Mouse (Mus musculus): ENCODE results near the gene C2cd2. TPM values are rescaled to one million over a fixed set of nuclear protein-coding genes. Genes with fewer than 3 reads are reported as not detected.

C2cd2 gene
- total RNA-seq, 2 experiments from 2014 or later = 10.0 to 21.9 TPM

DNA sequence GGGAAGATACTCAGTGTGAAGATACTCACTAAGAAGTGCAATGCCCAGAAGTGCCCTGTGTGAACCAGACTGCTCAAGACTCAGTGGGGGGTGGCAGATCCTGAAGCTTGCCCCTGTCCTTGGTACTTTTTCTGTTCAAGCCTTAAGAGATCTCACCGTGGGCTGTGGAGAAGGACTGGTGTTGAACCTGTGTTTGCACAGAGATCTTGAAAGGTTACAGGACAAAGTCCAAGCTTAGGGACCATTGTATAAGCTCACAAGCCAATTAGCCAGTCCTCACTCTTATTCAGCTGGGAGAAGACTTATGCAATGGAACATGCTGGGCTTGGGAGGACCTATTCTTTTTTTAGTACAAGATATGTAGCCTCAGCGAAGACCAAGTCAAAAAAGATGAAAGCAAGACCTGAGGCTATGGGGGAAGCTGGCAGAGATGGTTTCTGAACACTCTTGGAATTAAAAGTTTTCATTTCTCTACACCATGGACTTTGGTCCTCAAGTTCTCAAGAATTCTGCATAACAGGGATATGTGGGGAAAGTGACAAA, 56.9 kb downstream of the C2cd2 start:
- no peak for ATAC-seq (replicated peaks; ENCODE audit: low FRiP score, low TSS enrichment, poor library complexity, severe bottlenecking)

DNA sequence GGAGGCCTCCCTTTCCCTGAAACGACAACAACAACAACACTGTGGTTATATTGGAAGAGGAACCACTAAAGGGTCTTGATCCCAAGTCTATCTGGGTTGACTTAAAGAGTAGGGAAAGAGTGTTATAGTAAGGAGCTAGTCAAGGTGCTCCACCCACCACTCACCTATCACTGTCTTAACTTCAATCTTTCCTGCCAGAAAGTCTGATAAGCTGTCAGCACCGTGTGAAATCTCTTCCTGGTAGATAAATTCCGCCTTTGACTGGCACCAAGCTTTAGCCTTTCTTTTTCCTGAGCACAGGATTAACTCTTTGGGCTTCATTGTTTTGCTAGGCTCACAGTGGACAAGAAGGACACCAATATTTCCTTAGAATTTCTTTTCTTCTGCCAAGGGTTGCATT, 58.4 kb downstream of the C2cd2 start:
- no peak for ATAC-seq (replicated peaks; ENCODE audit: low FRiP score, low TSS enrichment, poor library complexity, severe bottlenecking)

DNA sequence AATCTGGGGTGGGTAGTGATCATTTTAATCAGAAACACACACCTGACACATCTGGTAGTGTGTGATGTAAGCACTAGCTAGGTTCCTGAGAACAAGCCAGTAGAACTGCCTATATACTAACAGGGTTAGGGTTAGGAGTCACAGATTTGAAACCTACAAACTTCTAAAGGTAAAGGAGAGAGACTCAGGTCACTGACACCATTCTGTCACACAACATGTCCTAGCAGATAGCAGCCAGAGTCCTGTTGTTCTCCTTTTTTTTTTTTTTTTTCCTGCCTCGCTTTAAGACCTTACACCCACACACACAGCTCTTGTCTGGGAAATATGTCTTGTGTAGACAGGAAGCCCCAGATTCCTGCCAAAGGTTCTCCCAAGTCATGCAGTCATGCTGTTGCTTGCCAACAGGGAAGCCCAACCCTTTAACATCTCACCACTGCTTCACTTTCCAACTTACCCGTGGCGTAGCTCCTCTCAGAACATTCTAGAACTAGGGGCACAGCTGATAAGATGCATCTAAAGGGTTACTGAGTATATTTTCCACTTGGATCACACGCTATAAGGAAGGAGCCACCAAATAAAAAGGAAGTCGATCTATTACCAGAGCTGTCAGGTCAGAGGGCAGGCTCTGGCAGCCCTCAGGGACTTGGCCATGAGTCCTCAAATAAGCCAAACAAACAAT, 64.9 kb downstream of the C2cd2 start:
- peak; percentile 54; the same call in 1 of the 2 replicates for ATAC-seq (replicated peaks; ENCODE audit: low FRiP score, low TSS enrichment, poor library complexity, severe bottlenecking)

DNA sequence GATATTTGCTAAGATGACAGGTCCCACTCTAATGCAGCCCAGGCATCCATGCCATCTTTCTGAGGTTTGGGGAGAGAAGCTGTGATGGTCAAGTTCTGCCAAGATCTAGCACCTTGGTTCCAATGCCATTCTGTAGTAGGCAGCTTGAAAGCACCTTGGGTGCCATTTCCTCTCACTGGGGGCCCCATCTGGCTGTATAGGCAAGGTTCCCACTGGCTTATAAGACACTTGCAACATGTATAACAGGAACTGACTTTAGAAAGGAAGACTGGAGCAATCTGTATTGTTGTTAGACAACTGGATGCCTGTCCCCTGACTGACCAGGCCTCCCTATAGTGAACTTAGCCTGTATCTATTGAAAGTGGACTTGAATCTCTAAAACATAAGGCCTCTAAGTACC, 74.6 kb downstream of the C2cd2 start:
- ATAC-seq (replicated peaks; ENCODE audit: low FRiP score, low TSS enrichment, poor library complexity, severe bottlenecking) = no peak

DNA sequence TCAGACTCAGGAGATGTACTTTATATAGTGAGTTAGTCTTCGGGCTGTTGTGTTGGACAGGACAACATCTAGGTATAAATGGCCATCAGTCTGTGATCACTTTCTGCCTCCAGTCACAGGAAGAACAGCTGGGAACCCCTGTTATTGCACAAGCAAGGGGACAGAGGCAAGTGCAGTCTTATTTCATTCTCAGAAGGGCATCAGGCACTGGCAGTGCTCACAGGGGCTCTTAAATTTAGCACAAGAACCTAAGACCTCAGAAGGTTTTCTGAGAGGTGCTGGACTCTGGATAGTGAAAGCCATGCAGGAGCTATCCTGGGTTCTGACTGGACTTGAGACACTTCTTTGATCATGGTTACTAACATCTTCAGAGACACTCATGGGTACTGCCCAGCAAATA, 78.7 kb downstream of the C2cd2 start:
- no peak for ATAC-seq (replicated peaks; ENCODE audit: low FRiP score, low TSS enrichment, poor library complexity, severe bottlenecking)

DNA sequence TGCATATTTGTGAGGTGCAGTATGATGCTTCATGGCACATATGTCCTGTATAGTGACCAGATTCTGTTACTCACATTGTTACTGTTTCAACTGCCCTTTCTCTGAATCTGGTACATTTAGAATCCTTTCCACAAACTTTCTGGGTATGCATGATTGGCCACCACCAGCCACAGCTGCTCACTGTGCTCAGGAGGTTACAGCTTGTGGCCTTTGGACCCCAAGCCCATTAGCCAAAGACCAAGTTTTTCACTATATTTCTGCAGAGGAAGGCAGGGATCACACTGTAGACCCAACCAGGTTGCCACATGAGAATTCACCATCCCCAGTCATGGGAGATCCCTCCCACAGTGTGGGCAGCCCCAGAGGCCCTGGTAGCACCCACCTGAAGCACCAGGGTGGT, 79.5 kb downstream of the C2cd2 start:
- no peak for ATAC-seq (replicated peaks; ENCODE audit: low FRiP score, low TSS enrichment, poor library complexity, severe bottlenecking)

DNA sequence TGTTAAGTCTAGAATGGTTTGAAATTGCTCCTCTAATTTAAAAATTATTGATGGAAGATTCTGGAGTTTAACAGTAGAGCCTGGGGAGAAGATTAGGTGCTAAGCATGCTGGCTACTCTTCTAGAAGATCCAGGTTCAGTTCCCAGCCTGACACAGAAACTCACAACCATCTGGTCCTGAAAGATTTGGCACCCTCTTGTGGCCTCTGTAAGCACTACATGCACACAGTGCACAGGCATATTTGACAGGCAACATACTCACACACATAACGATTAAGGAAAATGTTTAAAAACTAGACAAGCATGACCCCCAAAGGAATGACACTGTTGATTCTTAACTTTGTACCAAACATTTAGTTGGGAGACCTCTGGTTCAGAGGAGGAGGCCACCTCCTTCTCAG, 83.3 kb downstream of the C2cd2 start:
- peak; percentile 84 for ATAC-seq (replicated peaks; ENCODE audit: low FRiP score, low TSS enrichment, poor library complexity, severe bottlenecking)

DNA sequence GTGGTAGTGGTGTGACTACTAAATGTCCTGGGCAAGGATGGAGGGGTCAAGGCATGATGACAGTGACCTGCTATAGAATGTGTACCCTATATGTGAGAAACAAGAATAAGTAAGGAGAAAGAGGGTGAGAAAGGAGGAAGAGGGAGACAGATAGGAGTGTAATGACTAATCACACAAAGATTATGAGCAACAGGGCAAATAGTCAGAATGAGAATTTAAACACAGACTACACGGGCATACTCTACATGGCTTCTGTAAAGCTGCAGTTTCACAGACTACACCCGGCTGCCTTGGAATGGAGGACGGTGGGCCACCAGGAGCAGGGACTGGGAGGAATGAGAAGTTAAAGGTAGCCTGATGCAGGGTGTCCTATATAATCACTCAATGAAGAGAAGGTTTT, 84.9 kb downstream of the C2cd2 start:
- no peak for ATAC-seq (replicated peaks; ENCODE audit: low FRiP score, low TSS enrichment, poor library complexity, severe bottlenecking)

DNA sequence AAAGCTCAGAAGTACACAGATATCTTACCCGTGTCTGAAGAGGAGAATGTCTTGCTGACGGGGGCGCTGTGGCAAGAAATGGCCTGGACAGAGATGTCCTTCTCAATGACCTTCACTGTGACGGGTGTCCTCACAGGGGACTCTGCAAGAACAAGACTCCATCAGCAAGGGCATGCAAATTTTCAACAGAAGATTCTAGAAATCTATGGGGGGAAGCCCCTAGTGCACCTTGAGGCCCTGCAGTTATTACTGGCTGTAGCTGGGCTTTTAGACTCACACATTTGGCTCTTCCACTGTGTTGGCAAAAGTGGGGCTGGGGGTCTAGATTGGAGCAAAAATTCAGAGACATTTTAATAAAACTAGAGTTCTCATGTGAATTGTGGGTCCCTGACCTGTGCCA, 87.3 kb downstream of the C2cd2 start:
- ATAC-seq (replicated peaks; ENCODE audit: low FRiP score, low TSS enrichment, poor library complexity, severe bottlenecking) = no peak

DNA sequence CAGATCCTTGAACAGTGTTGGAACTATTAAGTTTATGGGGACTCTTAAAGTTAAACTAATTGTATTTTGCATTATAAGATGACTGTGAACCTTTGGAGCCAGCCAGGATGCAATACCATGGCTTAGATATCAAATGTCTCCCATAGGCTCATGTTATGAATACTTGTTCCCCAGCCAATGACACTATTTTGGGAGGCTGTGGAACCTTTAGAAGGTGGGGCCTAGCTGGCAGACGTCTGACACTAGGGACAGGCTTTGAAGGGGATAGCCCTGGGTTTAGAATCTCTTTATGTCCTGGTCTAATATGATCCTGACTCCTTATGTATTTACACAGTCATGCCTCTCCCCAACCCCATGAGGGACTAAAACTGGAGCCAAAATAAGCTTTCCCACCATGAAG, 88.0 kb downstream of the C2cd2 start:
- no peak for ATAC-seq (replicated peaks; ENCODE audit: low FRiP score, low TSS enrichment, poor library complexity, severe bottlenecking)

DNA sequence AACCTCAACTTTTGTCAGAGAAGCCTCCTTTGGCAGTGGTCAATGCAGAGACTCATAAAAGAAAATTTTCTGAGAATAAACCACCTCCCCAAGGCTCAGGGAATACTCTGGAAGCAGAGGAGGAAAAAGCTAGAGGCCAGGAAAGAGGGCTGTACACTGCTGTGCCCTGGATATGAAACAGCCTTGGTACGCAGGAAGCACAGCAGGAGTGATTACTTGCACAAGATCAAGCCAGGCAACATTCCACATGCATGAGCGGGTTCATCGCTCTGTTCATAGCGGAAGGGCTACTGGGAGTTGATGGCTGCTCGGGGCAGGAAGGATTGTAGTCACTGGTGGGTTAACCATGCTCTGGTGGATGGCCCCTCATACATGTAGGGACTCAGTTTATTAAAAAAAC, 89.7 kb downstream of the C2cd2 start:
- ATAC-seq (replicated peaks; ENCODE audit: low FRiP score, low TSS enrichment, poor library complexity, severe bottlenecking) = no peak

DNA sequence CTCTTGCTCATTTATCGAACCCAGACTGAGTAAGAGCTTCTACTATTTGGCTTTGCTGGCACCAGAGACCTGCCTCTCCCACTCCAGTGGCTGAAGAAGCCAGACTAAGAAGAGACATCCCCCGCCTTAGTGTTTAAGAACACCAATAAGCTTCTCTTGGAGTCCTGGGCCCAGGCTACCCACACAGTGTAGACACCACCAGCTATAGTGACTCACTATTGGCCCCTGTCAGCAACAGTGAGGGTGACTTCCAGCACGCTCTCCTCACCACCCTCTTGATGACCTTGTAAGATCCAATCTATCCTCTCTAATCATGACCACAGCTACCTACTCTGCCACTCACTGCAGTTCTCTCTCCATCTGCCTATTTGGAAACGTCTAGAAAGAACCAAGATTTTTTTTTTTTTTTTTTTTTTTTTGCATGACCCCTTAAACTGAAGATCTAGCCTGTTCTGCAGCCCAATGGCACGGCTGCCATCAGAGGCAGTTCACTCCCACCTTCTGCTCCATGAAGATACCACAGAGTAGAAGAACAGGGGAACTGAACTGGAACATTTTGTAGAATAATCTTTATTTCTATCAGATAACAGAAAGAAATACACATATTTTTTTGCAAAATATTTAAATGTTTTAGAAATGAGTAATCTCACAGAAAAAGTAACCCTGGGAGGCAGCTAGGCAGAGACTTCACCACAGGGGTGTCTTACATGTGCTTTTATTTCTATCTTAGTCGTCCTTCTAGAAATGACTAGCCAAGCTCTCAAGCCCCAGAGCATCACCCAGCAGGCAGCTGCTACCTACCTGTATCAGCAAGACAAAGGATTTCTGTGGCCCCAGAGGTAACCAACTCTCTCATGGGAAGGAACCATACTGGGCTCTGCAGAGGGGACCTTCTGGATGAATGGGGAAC, 93.0 kb downstream of the C2cd2 start:
- ATAC-seq (replicated peaks; ENCODE audit: low FRiP score, low TSS enrichment, poor library complexity, severe bottlenecking) = no peak

DNA sequence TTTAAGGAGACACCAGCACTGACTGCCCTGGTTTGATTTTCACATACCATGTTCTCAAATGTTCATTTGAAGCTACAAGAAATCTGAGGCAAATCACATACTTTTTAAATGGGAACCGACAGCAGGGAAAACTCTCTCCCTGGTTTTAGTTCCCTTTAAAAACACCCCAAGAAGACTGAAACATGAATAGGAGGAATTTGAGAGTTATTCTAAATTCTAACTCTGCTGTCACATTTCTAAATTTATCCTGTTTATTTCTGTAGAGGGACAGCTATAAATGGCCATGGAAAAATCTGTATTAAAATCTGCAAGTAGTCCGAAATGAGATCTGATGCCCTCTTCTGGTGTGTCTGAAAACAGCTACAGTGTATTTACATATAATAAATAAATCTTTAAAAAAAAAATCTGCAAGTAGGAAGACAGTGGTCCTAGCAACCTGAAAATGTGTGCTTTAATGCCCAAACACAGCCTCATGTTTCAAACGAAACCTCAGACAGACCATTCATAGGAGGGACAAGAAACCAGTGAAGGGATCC, 98.4 kb downstream of the C2cd2 start:
- no peak for ATAC-seq (replicated peaks; ENCODE audit: low FRiP score, low TSS enrichment, poor library complexity, severe bottlenecking)

DNA sequence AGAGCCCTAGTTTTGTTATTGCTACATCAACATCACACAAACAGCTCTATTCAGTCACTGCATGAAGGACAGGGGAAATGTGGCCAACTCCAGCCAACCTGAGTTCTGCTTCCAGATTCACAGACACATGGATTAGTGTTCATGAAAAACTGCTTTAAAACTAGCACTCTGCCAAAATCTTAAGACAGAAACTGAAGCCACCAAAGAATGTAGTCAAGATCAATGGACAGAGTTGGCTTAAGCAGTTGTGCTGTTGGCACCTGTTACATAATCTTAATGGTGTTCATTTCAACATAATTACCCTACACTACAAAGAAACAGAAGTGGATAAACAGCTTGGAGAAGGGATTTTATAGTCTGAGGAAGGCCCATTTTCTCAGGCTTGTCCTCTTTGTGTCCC, 106.3 kb downstream of the C2cd2 start:
- no peak for ATAC-seq (replicated peaks; ENCODE audit: low FRiP score, low TSS enrichment, poor library complexity, severe bottlenecking)

DNA sequence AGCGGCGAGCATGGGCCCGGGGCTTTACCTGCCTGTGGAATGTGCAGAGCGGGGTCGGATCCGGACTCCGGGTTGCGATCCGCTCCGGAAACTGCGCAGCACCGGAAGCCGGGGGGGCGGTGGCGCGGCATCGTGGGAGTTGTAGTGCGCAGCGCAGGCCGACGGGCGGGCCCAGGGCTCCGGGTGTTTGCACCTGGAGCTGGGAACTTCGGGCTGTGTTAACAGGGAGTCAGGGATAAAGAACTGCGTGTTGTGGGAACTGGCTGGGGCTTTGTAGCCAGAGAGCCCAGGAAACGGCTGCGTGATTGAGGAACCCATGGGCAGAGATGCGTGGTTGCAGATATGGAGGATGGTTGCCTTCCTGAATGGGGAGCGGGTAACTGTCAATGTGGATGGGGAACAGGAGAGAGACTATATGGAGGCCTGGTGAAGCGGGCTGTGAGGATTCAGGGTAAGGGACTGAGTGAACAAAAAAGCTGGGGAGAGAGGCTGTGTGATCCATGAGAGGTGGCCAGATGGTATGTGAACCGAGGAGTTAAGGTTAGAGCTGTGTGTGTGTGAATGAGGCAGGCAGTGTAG, 110.6 kb downstream of the C2cd2 start, which contains the start of gene Prdm15:
Gene Prdm15 (minus strand): TSS at position 110 of the 579 bp plus-strand sequence.
- peak; percentile 64 for ATAC-seq (replicated peaks; ENCODE audit: low FRiP score, low TSS enrichment, poor library complexity, severe bottlenecking)

DNA sequence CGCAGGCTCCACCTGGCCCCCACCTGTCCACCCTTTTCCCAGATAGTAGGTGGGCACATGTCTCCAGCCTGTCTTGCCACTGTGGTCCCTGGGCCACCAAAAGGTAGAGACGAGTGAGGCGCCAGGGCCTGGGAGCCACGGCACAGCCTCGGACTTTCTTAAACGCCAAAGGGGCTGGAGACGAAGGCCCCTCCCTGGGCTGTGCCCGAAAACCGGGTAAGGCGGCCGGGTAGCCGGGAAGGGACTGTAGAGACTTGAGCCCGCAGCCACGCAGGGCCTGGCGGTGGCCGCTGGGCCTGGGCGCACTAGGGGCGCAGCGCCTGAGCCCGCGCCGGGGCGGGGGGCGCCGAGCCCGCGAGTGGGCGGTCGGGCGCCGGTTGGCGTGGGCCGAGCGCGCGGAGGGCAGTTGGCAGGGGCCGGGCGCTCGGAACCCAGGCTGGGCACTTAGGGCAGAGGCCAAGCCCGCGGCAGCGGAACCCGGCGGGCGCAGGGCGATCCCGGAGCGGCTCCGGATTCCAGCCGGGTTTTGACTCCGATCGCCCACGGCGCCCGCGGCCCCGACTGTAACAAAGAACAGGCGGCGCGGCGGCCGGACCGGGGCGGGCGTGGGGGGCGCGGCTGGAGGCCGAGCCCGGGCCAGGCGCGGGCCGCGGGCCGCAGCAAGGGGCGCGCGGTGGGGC, 111.2 kb downstream of the C2cd2 start:
- ATAC-seq (replicated peaks; ENCODE audit: low FRiP score, low TSS enrichment, poor library complexity, severe bottlenecking) = peak; percentile 74

DNA sequence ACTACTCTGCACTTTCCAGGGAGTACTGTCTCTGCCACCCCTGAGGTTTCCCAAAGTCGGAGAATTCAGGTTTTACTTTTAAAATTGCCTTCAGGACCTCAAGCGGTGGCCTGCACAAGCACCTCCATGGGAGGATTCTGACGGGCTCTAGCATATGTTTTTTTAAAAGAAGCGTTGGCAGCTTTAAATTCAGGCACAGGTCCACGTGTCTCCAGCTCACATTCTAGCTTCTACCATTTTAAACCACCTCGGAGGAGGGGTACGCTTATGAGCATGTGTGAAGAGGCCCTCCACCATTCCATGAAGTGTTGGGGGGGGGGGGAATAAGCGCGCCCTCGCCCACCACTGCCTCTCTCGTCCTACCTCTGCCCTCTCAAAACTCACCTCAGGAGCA, 111.7 kb downstream of the C2cd2 start:
- ATAC-seq (replicated peaks; ENCODE audit: low FRiP score, low TSS enrichment, poor library complexity, severe bottlenecking) = peak; percentile 37

DNA sequence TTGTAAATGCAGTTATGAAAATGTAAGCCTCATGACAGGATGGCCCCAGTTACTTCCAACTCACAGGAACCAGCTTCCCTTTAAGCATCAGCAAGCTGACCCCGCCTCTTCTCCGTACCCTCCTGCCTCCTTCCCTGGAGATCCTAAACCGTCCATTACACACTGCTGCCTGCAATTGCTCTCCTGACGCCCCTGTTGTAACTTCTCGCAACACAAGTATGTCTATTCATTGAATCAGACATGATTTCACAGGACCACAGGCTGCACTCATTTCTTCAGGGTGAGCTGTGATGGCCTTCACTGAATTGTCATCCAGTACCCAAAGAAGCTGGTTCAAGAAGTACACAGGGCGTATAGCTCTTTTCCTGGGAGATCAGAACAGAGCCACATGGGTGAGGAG, 113.6 kb downstream of the C2cd2 start:
- no peak for ATAC-seq (replicated peaks; ENCODE audit: low FRiP score, low TSS enrichment, poor library complexity, severe bottlenecking)
